Mouse (Mus musculus) CH12.LX (cell line): ENCODE results near the gene Gm9970. TPM values are rescaled to one million over a fixed set of nuclear protein-coding genes. Genes with fewer than 3 reads are reported as not detected.
A peak's percentile ranks its signal among the peaks of the same experiment; 100 is the strongest.

Experiments
- DNase-seq: peaks from one replicate; pipeline ENCODE4 v3.0.0-alpha.2; 2013; ENCODE audit errors: extremely low read depth
- H3K27ac ChIP-seq: 2 replicates; pipeline ENCODE4 v1.5.1; 2012; ENCODE audit warnings: low read depth, mild to moderate bottlenecking, control low read depth, moderate library complexity; ENCODE audit not compliant: insufficient read depth
- H3K27me3 ChIP-seq: replicated peaks from 2 replicates; pipeline ENCODE3; 2012; ENCODE audit warnings: inconsistent platforms
- H3K36me3 ChIP-seq, 2 experiments: replicated peaks in 1 of 2; 2 replicates each; pipeline versions ENCODE3 to v1.6.1; 2012; ENCODE audit warnings: inconsistent platforms in 1 of 2, low read length in 1 of 2, mild to moderate bottlenecking in 1 of 2, mixed read lengths in 1 of 2, moderate library complexity in 1 of 2; ENCODE audit not compliant: control insufficient read depth in 1 of 2, insufficient read depth in 1 of 2
- H3K4me1 ChIP-seq, 2 experiments: 2 replicates each; pipeline ENCODE4 v1.6.1; 2012; ENCODE audit warnings: inconsistent platforms in 1 of 2, moderate library complexity in 1 of 2; ENCODE audit not compliant: insufficient read depth in 2 of 2, control insufficient read depth in 1 of 2
- H3K4me2 ChIP-seq: 2 replicates; pipeline ENCODE4 v1.6.1; 2012; ENCODE audit warnings: low read depth, mild to moderate bottlenecking, control low read depth; ENCODE audit not compliant: poor library complexity, insufficient read depth, severe bottlenecking
- H3K4me3 ChIP-seq, 3 experiments: fragments of 150-350 bp in 1 of 3; sonication (generic) in 1 of 3; replicated peaks in 1 of 3; 2 replicates each; pipeline versions ENCODE3 to v1.5.1; 2011 to 2012; ENCODE audit warnings: low read depth in 2 of 3, low read length in 2 of 3, mild to moderate bottlenecking in 2 of 3, moderate library complexity in 2 of 3, control low read depth in 1 of 3, improper control_type of control experiment in 1 of 3, inconsistent platforms in 1 of 3, mixed read lengths in 1 of 3; ENCODE audit not compliant: poor library complexity in 1 of 3
- H3K79me2 ChIP-seq: replicated peaks from 2 replicates; pipeline ENCODE4 v1.6.1; 2012; ENCODE audit warnings: mild to moderate bottlenecking, moderate library complexity; ENCODE audit not compliant: control insufficient read depth, poor library complexity, insufficient read depth, severe bottlenecking; ENCODE audit errors: extremely low read depth
- H3K9ac ChIP-seq: 2 replicates; pipeline ENCODE4 v1.6.1; 2012; ENCODE audit warnings: low read depth, mild to moderate bottlenecking, control low read depth, moderate library complexity; ENCODE audit not compliant: insufficient read depth
- H3K9me3 ChIP-seq: replicated peaks from 2 replicates; pipeline ENCODE3; 2012; ENCODE audit warnings: low read length, inconsistent platforms, mixed read lengths
- BHLHE40 ChIP-seq: IDR thresholded peaks from 2 replicates; pipeline ENCODE4 v1.6.1; 2011; ENCODE audit warnings: mild to moderate bottlenecking, low read depth, low read length, improper control_type of control experiment
- CHD1 ChIP-seq: IDR thresholded peaks from 2 replicates; pipeline ENCODE4 v1.6.1; 2012; ENCODE audit warnings: low read depth, low read length, improper control_type of control experiment, inconsistent platforms
- CHD2 ChIP-seq: IDR thresholded peaks from 2 replicates; pipeline ENCODE4 v1.6.1; 2011; ENCODE audit warnings: low read length, improper control_type of control experiment
- CTCF ChIP-seq, 2 experiments: IDR thresholded peaks in 1 of 2; conservative IDR thresholded peaks in 1 of 2; 2 replicates each; pipeline ENCODE4 v1.5.1; 2011 to 2012; ENCODE audit warnings: low read depth in 2 of 2, low read length in 2 of 2, improper control_type of control experiment in 1 of 2, inconsistent platforms in 1 of 2, mild to moderate bottlenecking in 1 of 2, moderate library complexity in 1 of 2
- E2F4 ChIP-seq: IDR thresholded peaks from 2 replicates; pipeline ENCODE4 v1.6.1; 2011; ENCODE audit warnings: low read depth, low read length, improper control_type of control experiment; ENCODE audit not compliant: insufficient replicate concordance
- ELF1 ChIP-seq: IDR thresholded peaks from 2 replicates; pipeline ENCODE4 v1.6.1; 2014; ENCODE audit warnings: low read depth, mild to moderate bottlenecking, inconsistent platforms, low read length, improper control_type of control experiment
- EP300 ChIP-seq: IDR thresholded peaks from 2 replicates; pipeline ENCODE4 v1.6.1; 2011; ENCODE audit warnings: low read length, improper control_type of control experiment
- ETS1 ChIP-seq: conservative IDR thresholded peaks from 2 replicates; pipeline ENCODE4 v1.6.1; 2012; ENCODE audit warnings: low read depth, mild to moderate bottlenecking, inconsistent platforms, low read length, improper control_type of control experiment, moderate library complexity
- GABPA ChIP-seq: IDR thresholded peaks from 2 replicates; pipeline ENCODE4 v1.6.1; 2012; ENCODE audit warnings: low read depth, low read length, improper control_type of control experiment, inconsistent platforms; ENCODE audit not compliant: insufficient replicate concordance
- HCFC1 ChIP-seq: IDR thresholded peaks from 2 replicates; pipeline ENCODE4 v1.6.1; 2012; ENCODE audit warnings: low read depth, mild to moderate bottlenecking, inconsistent platforms, low read length, improper control_type of control experiment
- IRF4 ChIP-seq: IDR thresholded peaks from 2 replicates; pipeline ENCODE4 v1.6.1; 2014; ENCODE audit warnings: low read depth, mild to moderate bottlenecking, inconsistent platforms, low read length, improper control_type of control experiment
- JUN ChIP-seq: IDR thresholded peaks from 2 replicates; pipeline ENCODE4 v1.6.1; 2011; ENCODE audit warnings: low read depth, mild to moderate bottlenecking, low read length, improper control_type of control experiment, moderate library complexity; ENCODE audit not compliant: insufficient read depth
- JUND ChIP-seq: conservative IDR thresholded peaks from 2 replicates; pipeline ENCODE4 v1.6.1; 2011; ENCODE audit warnings: low read depth, low read length, improper control_type of control experiment
- KAT2A ChIP-seq: IDR thresholded peaks from 2 replicates; pipeline ENCODE4 v1.6.1; 2012; ENCODE audit warnings: low read length, improper control_type of control experiment, inconsistent platforms; ENCODE audit not compliant: insufficient replicate concordance
- MAFK ChIP-seq: IDR thresholded peaks from 2 replicates; pipeline ENCODE4 v1.6.1; 2011; ENCODE audit warnings: low read length, improper control_type of control experiment; ENCODE audit not compliant: insufficient replicate concordance
- MAX ChIP-seq: IDR thresholded peaks from 2 replicates; pipeline ENCODE4 v1.6.1; 2011; ENCODE audit warnings: low read length, improper control_type of control experiment
- MAZ ChIP-seq: IDR thresholded peaks from 2 replicates; pipeline ENCODE4 v1.6.1; 2012; ENCODE audit warnings: low read depth, mild to moderate bottlenecking, inconsistent platforms, low read length, improper control_type of control experiment, moderate library complexity
- MEF2A ChIP-seq: IDR thresholded peaks from 2 replicates; pipeline ENCODE4 v1.6.1; 2014; ENCODE audit warnings: low read depth, mild to moderate bottlenecking, inconsistent platforms, low read length, improper control_type of control experiment, borderline replicate concordance
- MXI1 ChIP-seq: IDR thresholded peaks from 2 replicates; pipeline ENCODE4 v1.6.1; 2011; ENCODE audit warnings: mild to moderate bottlenecking, low read depth, low read length, improper control_type of control experiment
- MYC ChIP-seq: IDR thresholded peaks from 2 replicates; pipeline ENCODE4 v1.6.1; 2011; ENCODE audit warnings: low read depth, mild to moderate bottlenecking, improper control_type of control experiment, low read length
- NELFE ChIP-seq: IDR thresholded peaks from 2 replicates; pipeline ENCODE4 v1.6.1; 2011; ENCODE audit warnings: low read depth, low read length, improper control_type of control experiment
- NRF1 ChIP-seq: IDR thresholded peaks from 2 replicates; pipeline ENCODE4 v1.6.1; 2014; ENCODE audit warnings: low read depth, mild to moderate bottlenecking, inconsistent platforms, low read length, improper control_type of control experiment, moderate library complexity
- PAX5 ChIP-seq: IDR thresholded peaks from 2 replicates; pipeline ENCODE4 v1.6.1; 2012; ENCODE audit warnings: low read length, inconsistent platforms, mixed read lengths
- POLR2A ChIP-seq: IDR thresholded peaks from 2 replicates; pipeline ENCODE4 v1.6.1; 2011; ENCODE audit warnings: low read depth, mild to moderate bottlenecking, improper control_type of control experiment, low read length
- POLR2AphosphoS2 ChIP-seq: IDR thresholded peaks from 2 replicates; pipeline ENCODE4 v1.6.1; 2011; ENCODE audit warnings: low read depth, low read length, improper control_type of control experiment
- RAD21 ChIP-seq: IDR thresholded peaks from 2 replicates; pipeline ENCODE4 v1.6.1; 2011; ENCODE audit warnings: low read depth, mild to moderate bottlenecking, low read length, improper control_type of control experiment, moderate library complexity
- RCOR1 ChIP-seq: conservative IDR thresholded peaks from 2 replicates; pipeline ENCODE4 v1.6.1; 2012; ENCODE audit warnings: low read depth, mild to moderate bottlenecking, inconsistent platforms, low read length, improper control_type of control experiment
- SIN3A ChIP-seq: IDR thresholded peaks from 2 replicates; pipeline ENCODE4 v1.6.1; 2012; ENCODE audit warnings: low read length, improper control_type of control experiment, inconsistent platforms
- SMC3 ChIP-seq: IDR thresholded peaks from 2 replicates; pipeline ENCODE4 v1.6.1; 2011; ENCODE audit warnings: low read depth, low read length, improper control_type of control experiment
- TBP ChIP-seq: conservative IDR thresholded peaks from 2 replicates; pipeline ENCODE4 v1.6.1; 2011; ENCODE audit warnings: low read depth, low read length, improper control_type of control experiment
- TCF12 ChIP-seq: IDR thresholded peaks from 2 replicates; pipeline ENCODE4 v1.6.1; 2014; ENCODE audit warnings: low read depth, mild to moderate bottlenecking, inconsistent platforms, low read length, improper control_type of control experiment
- UBTF ChIP-seq: IDR thresholded peaks from 2 replicates; pipeline ENCODE4 v1.6.1; 2012; ENCODE audit warnings: low read depth, mild to moderate bottlenecking, inconsistent platforms, low read length, improper control_type of control experiment, moderate library complexity
- USF1 ChIP-seq: IDR thresholded peaks from 2 replicates; pipeline ENCODE4 v1.6.1; 2014; ENCODE audit warnings: low read depth, mild to moderate bottlenecking, inconsistent platforms, low read length, improper control_type of control experiment
- USF2 ChIP-seq: conservative IDR thresholded peaks from 2 replicates; pipeline ENCODE4 v1.6.1; 2011; ENCODE audit warnings: low read depth, low read length, improper control_type of control experiment
- ZC3H11A ChIP-seq: IDR thresholded peaks from 2 replicates; pipeline ENCODE4 v1.6.1; 2012; ENCODE audit warnings: low read depth, mild to moderate bottlenecking, inconsistent platforms, low read length, improper control_type of control experiment
- ZKSCAN1 ChIP-seq: IDR thresholded peaks from 2 replicates; pipeline ENCODE4 v1.6.1; 2012; ENCODE audit warnings: low read depth, inconsistent platforms, low read length, improper control_type of control experiment, borderline replicate concordance
- ZMIZ1 ChIP-seq: IDR thresholded peaks from 2 replicates; pipeline ENCODE4 v1.6.1; 2012; ENCODE audit warnings: low read depth, mild to moderate bottlenecking, inconsistent platforms, low read length, improper control_type of control experiment
- ZNF384 ChIP-seq: IDR thresholded peaks from 2 replicates; pipeline ENCODE4 v1.6.1; 2012; ENCODE audit warnings: low read depth, low read length, improper control_type of control experiment, inconsistent platforms
- dilution Hi-C: fragments of 300-500 bp; cut with MboI; formaldehyde crosslinking; loops from 2 replicates; pipeline ENCODE4 v1.14.3; 2020; ENCODE audit warnings: low sequenced_read_pairs; ENCODE audit not compliant: extremely low pct_unique_long_range_greater_than_20kb, extremely low pct_ligation_motif_present
- in situ Hi-C: fragments of 300-500 bp; cut with MboI; formaldehyde crosslinking; loops from 3 replicates; pipeline ENCODE4 v1.14.3; 2019; ENCODE audit warnings: low sequenced_read_pairs, low pct_ligation_motif_present, low pct_unique_long_range_greater_than_20kb, mixed read lengths
- polyA plus RNA-seq: library from polyadenylated mRNA; unstranded; fragments of >175 nt; gene quantifications from 2 replicates; pipeline ENCODE4 v1.2.1, GENCODE M21; 2012; ENCODE audit warnings: low read depth; ENCODE audit not compliant: insufficient read length
- total RNA-seq, 2 experiments: library from RNA; depleted of rRNA; stranded (reverse); fragments of 300-350 nt in 1 of 2; fragments of >200 nt in 1 of 2; gene quantifications; 2 replicates each; pipeline ENCODE4 v1.2.3; 2012 to 2014

Gene Gm9970
- total and polyA plus RNA-seq, 3 experiments = not detected

DNA sequence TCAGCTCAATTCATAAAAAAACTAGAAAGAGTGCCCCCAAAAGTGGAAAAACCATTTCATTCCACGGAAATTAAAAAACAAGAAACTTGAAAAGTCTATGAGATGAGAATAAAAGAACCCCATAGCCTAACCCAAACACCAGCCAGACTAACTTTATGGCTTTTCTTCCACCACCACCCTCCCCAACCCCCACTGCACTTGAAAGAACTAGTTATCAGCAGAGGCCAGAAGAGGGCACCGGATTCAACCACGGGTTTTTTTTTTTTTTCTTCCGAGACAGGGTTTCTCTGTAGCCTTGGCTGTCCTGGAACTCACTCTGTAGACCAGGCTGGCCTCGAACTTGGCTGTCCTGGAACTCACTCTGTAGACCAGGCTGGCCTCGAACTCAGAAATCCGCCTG is 22.7 kb downstream of the Gm9970 start:
- Histone ChIP-seq H3K9ac (peak overlapping the region; percentile 75; the same call in 1 of the 2 replicates), H3K36me3 (peaks cover 0 to 21% of the 10 kb centered on the region in 2 experiments), H3K27ac (no peak overlapping the region), H3K4me1 (peaks cover 0 to 30% of the 10 kb centered on the region in 2 experiments; a peak in 2 of 4 replicates), H3K9me3 (no peaks in the 10 kb centered on the region), H3K27me3 (no peaks in the 10 kb centered on the region), H3K4me2 (peak overlapping the region; percentile 86; the same call in 1 of the 2 replicates), H3K4me3 (no peak overlapping the region), H3K79me2 (peaks cover 64% of the 10 kb centered on the region)
- TF ChIP-seq ZC3H11A (no peak), TBP (no peak), CTCF (conservative IDR thresholded peaks at IDR 0.05 in 1 of 2, IDR thresholded peaks at IDR 0.05 in 1 of 2; ENCODE audit: low read depth in 2 of 2, low read length in 2 of 2) (peak in 1 of 2 experiments; percentile 55; a peak in 2 of 4 replicates), ZMIZ1 (no peak), UBTF (no peak), ZKSCAN1 (no peak), POLR2AphosphoS2 (no peak), GABPA (no peak), PAX5 (no peak), TCF12 (no peak), MXI1 (no peak), RCOR1 (no peak), ELF1 (no peak), MYC (no peak), JUND (no peak), MAFK (no peak), CHD1 (no peak), MAZ (0 out of 2 replicates have a peak, but pooled peaks have one; percentile 35), POLR2A (no peak), IRF4 (peak; percentile 42; the same call in 1 of the 2 replicates), RAD21 (no peak; the same call in none of the 2 replicates), NRF1 (no peak), JUN (no peak), BHLHE40 (no peak), HCFC1 (peak; percentile 38; the same call in 1 of the 2 replicates), E2F4 (no peak), ZNF384 (peak; percentile 97), EP300 (no peak), ETS1 (no peak), CHD2 (peak; percentile 69; the same call in 1 of the 2 replicates), MAX (no peak), MEF2A (no peak), USF2 (no peak), USF1 (no peak), SMC3 (peak; percentile 20), SIN3A (0 out of 2 replicates have a peak, but pooled peaks have one; percentile 17), NELFE (no peak), KAT2A (no peak)
- dilution Hi-C loops = no loop called here
- peak; percentile 69 for DNase-seq
- in situ Hi-C loops = no loop called here
